Mouse (Mus musculus) hindbrain, embryonic 10.5 days (tissue): ENCODE results near the gene Hlcs. TPM values are rescaled to one million over a fixed set of nuclear protein-coding genes. Genes with fewer than 3 reads are reported as not detected.

ENCODE experiments used
- DNase-seq: peaks from one replicate; pipeline ENCODE4 v3.0.0-alpha.2; 2017; ENCODE audit warnings: low spot score
- H3K27ac ChIP-seq: fragments of 300-500 bp; sonication (generic); 2 replicates; pipeline ENCODE4 v1.5.1; 2016; ENCODE audit warnings: mild to moderate bottlenecking, moderate library complexity
- H3K27me3 ChIP-seq: fragments of 300-500 bp; sonication (generic); 2 replicates; pipeline ENCODE4 v1.6.1; 2016; ENCODE audit warnings: mild to moderate bottlenecking; ENCODE audit not compliant: poor library complexity, insufficient read depth, severe bottlenecking
- H3K36me3 ChIP-seq: fragments of 300-500 bp; sonication (generic); 2 replicates; pipeline ENCODE4 v1.6.1; 2016; ENCODE audit warnings: mild to moderate bottlenecking, moderate library complexity
- H3K4me1 ChIP-seq: fragments of 300-500 bp; sonication (generic); replicated peaks from 2 replicates; pipeline ENCODE4 v1.6.1; 2016; ENCODE audit warnings: mild to moderate bottlenecking
- H3K4me3 ChIP-seq: fragments of 300-500 bp; sonication (generic); 2 replicates; pipeline ENCODE4 v1.5.1; 2016; ENCODE audit warnings: mild to moderate bottlenecking, moderate library complexity
- H3K9me3 ChIP-seq: fragments of 300-500 bp; sonication (generic); 2 replicates; pipeline ENCODE4 v1.6.1; 2016; ENCODE audit warnings: mild to moderate bottlenecking, moderate library complexity
- WGBS: fragments of 180-500 bp; shearing (Covaris S2); methylation state at CpG from one replicate; pipeline ENCODE4 v1.1.7; 2016; 5-methylcytosine and 5-hydroxymethylcytosine counted together
- polyA plus RNA-seq: library from polyadenylated mRNA; unstranded; fragments of >200 nt; fragmentation: Nextera tagmentation; extraction: Ambion mirVana; gene quantifications from 2 replicates; pipeline ENCODE4 v1.2.1, GENCODE M21; 2016

Gene Hlcs
- polyA plus RNA-seq, 1 experiment from 2014 or later, result 10.3 TPM

GRCm38 (mm10) chr16:94230499-94230898, 82.9 kb downstream of the Hlcs start:
- 0 out of 2 replicates have a peak, but pooled peaks cover 3% of the 10 kb centered on the region for H3K36me3 ChIP-seq
- H3K4me1 ChIP-seq, result peaks cover 43% of the 10 kb centered on the region
- 74% methylated on average over 4 of the region's 4 CpGs for WGBS
- no peak overlapping the region for H3K27ac ChIP-seq
- no peak for DNase-seq
- peaks cover 95% of the 10 kb centered on the region for H3K27me3 ChIP-seq
- H3K4me3 ChIP-seq, result no peak overlapping the region
- H3K9me3 ChIP-seq, result peaks cover 4% of the 10 kb centered on the region; the same call in 1 of the 2 replicates

- peaks cover 43% of the 10 kb centered on the region for H3K4me1 ChIP-seq
- 96% methylated on average over 7 of the region's 7 CpGs for WGBS
- H3K36me3 ChIP-seq, result 0 out of 2 replicates have a peak, but pooled peaks cover 3% of the 10 kb centered on the region
- no peak for DNase-seq
- peaks cover 97% of the 10 kb centered on the region for H3K27me3 ChIP-seq
- H3K27ac ChIP-seq, result no peak overlapping the region
- no peak overlapping the region for H3K4me3 ChIP-seq
- peaks cover 4% of the 10 kb centered on the region; the same call in 1 of the 2 replicates for H3K9me3 ChIP-seq
Observed at GRCm38 (mm10) chr16:94229890-94230289, 83.5 kb downstream of the Hlcs start.

GRCm38 (mm10) chr16:94228858-94229555, 84.4 kb downstream of the Hlcs start:
- peaks cover 43% of the 10 kb centered on the region for H3K4me1 ChIP-seq
- 85% methylated on average over 18 of the region's 18 CpGs for WGBS

GRCm38 (mm10) chr16:94227328-94228018, 85.9 kb downstream of the Hlcs start:
- Histone ChIP-seq H3K36me3 (0 out of 2 replicates have a peak, but pooled peaks cover 3% of the 10 kb centered on the region), H3K4me3 (no peak overlapping the region), H3K27me3 (peaks cover 97% of the 10 kb centered on the region), H3K9me3 (peaks cover 4% of the 10 kb centered on the region; the same call in 1 of the 2 replicates), H3K27ac (no peak overlapping the region), H3K4me1 (peaks cover 39% of the 10 kb centered on the region)
- DNase-seq, result peak; percentile 86
- 9% methylated on average over 18 of the region's 18 CpGs for WGBS

More at GRCm38 (mm10) chr16:94228858-94229555, 84.4 kb downstream of the Hlcs start:
- Histone ChIP-seq H3K27me3 (peaks cover 97% of the 10 kb centered on the region), H3K36me3 (0 out of 2 replicates have a peak, but pooled peaks cover 3% of the 10 kb centered on the region), H3K9me3 (peaks cover 4% of the 10 kb centered on the region; the same call in 1 of the 2 replicates), H3K4me3 (no peak overlapping the region), H3K27ac (no peak overlapping the region)
- DNase-seq, result no peak

- H3K27ac ChIP-seq, result no peak overlapping the region
- no peaks in the 10 kb centered on the region for H3K36me3 ChIP-seq
- peaks cover 25% of the 10 kb centered on the region for H3K4me1 ChIP-seq
- H3K9me3 ChIP-seq, result no peaks in the 10 kb centered on the region
- no peak for DNase-seq
- H3K27me3 ChIP-seq, result peaks cover 97% of the 10 kb centered on the region
- WGBS, result 89% methylated on average over 8 of the region's 8 CpGs
- no peak overlapping the region for H3K4me3 ChIP-seq
Observed at GRCm38 (mm10) chr16:94223363-94223720, 90.0 kb downstream of the Hlcs start.

DNA sequence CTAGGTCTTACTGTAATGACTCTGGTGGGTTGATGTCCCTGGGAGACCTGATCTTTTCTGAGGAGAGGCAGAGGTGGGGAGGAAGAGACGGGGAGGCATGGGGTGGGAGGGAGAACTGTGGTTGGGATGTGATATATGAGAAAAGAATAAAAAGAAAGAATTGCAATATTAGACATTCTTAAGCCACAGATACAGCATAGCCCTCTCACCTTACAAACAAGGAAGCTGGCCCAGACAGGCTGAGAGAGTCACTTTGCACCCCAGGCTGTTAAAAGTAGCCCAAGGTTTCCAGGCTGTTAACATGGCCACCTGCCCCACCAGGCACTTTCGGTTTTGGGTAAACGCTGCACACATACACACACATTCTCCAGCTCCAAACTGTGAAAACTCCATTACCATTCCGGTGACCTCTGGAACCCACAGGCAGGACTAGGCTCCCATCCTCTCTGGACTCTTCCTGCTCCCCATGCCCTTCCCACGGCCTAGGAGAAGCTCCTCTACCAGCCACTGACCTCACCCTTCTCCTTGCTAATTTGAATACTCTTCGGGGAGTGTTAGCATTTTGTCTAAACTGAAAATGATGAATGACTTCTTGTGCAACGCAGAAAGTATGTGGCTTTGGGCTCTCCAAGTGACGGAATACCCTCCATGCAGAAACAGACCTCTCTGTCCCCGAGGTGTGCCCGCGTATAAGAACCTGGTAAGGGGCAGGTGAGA, 90.6 kb downstream of the Hlcs start:
- H3K4me3 ChIP-seq, result no peak overlapping the region
- no peak for DNase-seq
- no peaks in the 10 kb centered on the region for H3K9me3 ChIP-seq
- H3K27ac ChIP-seq, result no peak overlapping the region
- peaks cover 95% of the 10 kb centered on the region for H3K27me3 ChIP-seq
- H3K36me3 ChIP-seq, result no peaks in the 10 kb centered on the region
- H3K4me1 ChIP-seq, result peaks cover 19% of the 10 kb centered on the region
- WGBS, result 89% methylated on average over 11 of the region's 11 CpGs

DNA sequence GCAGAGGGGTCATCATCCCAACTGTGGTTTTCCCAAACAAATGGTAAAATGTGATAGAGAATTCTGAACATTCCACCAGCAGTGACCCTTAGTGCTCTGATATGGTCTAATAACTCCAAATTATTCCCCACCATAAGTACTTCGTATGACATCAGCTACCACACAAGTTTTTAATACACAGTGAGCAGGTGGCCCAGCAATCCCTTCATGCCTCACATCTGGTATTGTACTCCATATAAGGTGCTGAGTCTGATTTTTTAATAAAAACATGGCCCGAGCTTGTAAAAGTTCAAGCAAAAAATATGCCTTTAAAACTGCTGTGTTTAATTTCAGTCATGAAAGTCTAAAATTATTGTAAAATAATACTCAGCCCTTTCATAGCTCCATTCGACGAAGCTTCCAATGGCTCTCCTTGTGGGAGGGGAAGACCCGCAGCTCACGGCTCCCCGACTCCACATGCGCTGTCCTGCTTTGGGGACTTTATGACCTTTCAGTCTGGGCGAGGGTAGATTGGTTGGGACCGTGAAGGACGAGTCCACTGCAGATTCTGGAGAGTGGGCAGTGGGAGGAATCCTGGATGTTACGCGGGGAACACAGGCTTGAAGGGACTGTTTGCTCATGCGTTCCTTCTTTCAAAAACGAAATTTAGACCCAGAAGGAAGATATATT, 102.5 kb downstream of the Hlcs start:
- H3K4me1 ChIP-seq, result 0 out of 2 replicates have a peak, but pooled peaks cover 6% of the 10 kb centered on the region
- 88% methylated on average over 15 of the region's 15 CpGs for WGBS
- no peak for DNase-seq

GRCm38 (mm10) chr16:94209626-94210025, 103.7 kb downstream of the Hlcs start:
- H3K9me3 ChIP-seq, result peaks cover 8% of the 10 kb centered on the region; the same call in 1 of the 2 replicates
- no peak overlapping the region for H3K4me3 ChIP-seq
- H3K27ac ChIP-seq, result no peak overlapping the region
- no peaks in the 10 kb centered on the region for H3K36me3 ChIP-seq
- peaks cover 5% of the 10 kb centered on the region; the same call in 1 of the 2 replicates for H3K27me3 ChIP-seq
- 84% methylated on average over 3 of the region's 3 CpGs for WGBS
- 0 out of 2 replicates have a peak, but pooled peaks cover 6% of the 10 kb centered on the region for H3K4me1 ChIP-seq
- DNase-seq, result no peak

More for the DNA sequence above, 102.5 kb downstream of the Hlcs start:
- H3K36me3 ChIP-seq, result no peaks in the 10 kb centered on the region
- peaks cover 8% of the 10 kb centered on the region for H3K27me3 ChIP-seq
- no peak overlapping the region for H3K27ac ChIP-seq
- no peak overlapping the region for H3K4me3 ChIP-seq
- peaks cover 8% of the 10 kb centered on the region; the same call in 1 of the 2 replicates for H3K9me3 ChIP-seq

DNA sequence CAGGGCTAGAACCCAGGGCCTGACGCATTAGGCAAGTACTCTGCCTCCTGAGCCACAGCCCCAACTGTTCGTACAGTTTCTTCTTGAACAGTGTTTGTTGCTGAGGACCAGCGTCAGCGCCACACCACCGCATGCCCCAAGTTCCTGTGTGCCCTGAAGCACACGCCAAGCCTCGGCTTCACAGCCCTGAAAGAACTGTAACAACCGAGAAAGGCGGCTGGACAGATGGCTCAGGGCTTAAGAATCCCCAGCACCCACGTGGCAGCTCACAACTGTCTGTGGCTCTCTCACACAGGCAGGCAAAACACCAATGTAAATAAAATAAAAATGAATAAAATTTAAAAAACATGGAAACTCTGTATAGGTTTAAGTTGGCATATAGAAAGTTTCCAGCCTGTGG, 104.5 kb downstream of the Hlcs start:
- peaks cover 8% of the 10 kb centered on the region; the same call in 1 of the 2 replicates for H3K9me3 ChIP-seq
- WGBS, result 82% methylated on average over 10 of the region's 10 CpGs
- 0 out of 2 replicates have a peak, but pooled peaks cover 6% of the 10 kb centered on the region for H3K4me1 ChIP-seq
- H3K36me3 ChIP-seq, result no peaks in the 10 kb centered on the region
- no peak for DNase-seq
- peaks cover 5% of the 10 kb centered on the region; the same call in 1 of the 2 replicates for H3K27me3 ChIP-seq
- no peak overlapping the region for H3K27ac ChIP-seq
- no peak overlapping the region for H3K4me3 ChIP-seq

- H3K27ac ChIP-seq, result no peak overlapping the region
- H3K4me1 ChIP-seq, result 0 out of 2 replicates have a peak, but pooled peaks cover 6% of the 10 kb centered on the region
- no peaks in the 10 kb centered on the region for H3K36me3 ChIP-seq
- H3K9me3 ChIP-seq, result peaks cover 6% of the 10 kb centered on the region; the same call in 1 of the 2 replicates
- peaks cover 5% of the 10 kb centered on the region; the same call in 1 of the 2 replicates for H3K27me3 ChIP-seq
- WGBS, result 88% methylated on average over 6 of the region's 6 CpGs
- H3K4me3 ChIP-seq, result no peak overlapping the region
- no peak for DNase-seq
Observed at GRCm38 (mm10) chr16:94208152-94208551, 105.2 kb downstream of the Hlcs start.

- 85% methylated on average over 26 of the region's 26 CpGs for WGBS
- no peak for DNase-seq
- H3K9me3 ChIP-seq, result no peaks in the 10 kb centered on the region
- no peak overlapping the region for H3K4me3 ChIP-seq
- H3K27me3 ChIP-seq, result peaks cover 11% of the 10 kb centered on the region
- H3K36me3 ChIP-seq, result no peaks in the 10 kb centered on the region
- H3K27ac ChIP-seq, result no peak overlapping the region
- H3K4me1 ChIP-seq, result 0 out of 2 replicates have a peak, but pooled peaks cover 6% of the 10 kb centered on the region
Observed at GRCm38 (mm10) chr16:94205528-94206484, 107.6 kb downstream of the Hlcs start.
